Mouse (Mus musculus) C2C12 (cell line): ENCODE measurements around the gene Slc46a3. TPM values are rescaled to one million over a fixed set of nuclear protein-coding genes. Genes with fewer than 3 reads are reported as not detected.

Experiments used
- H3K27me3 ChIP-seq: one replicate; pipeline ENCODE4 v1.6.1; 2011; ENCODE audit not compliant: control insufficient read depth, insufficient read depth, insufficient read length
- H3K36me3 ChIP-seq: one replicate; pipeline ENCODE4 v1.6.1; 2011; ENCODE audit not compliant: control insufficient read depth, insufficient read depth
- H3K4me3 ChIP-seq: one replicate; pipeline ENCODE4 v1.5.1; 2011; ENCODE audit warnings: mild to moderate bottlenecking, control low read depth; ENCODE audit not compliant: poor library complexity, insufficient read depth, severe bottlenecking
- H3K79me2 ChIP-seq: one replicate; pipeline ENCODE4 v1.6.1; 2011; ENCODE audit not compliant: control insufficient read depth, insufficient read depth
- H3K79me3 ChIP-seq: one replicate; pipeline ENCODE4 v1.6.1; 2011; ENCODE audit warnings: low read depth, control low read depth
- H3ac ChIP-seq: one replicate; pipeline ENCODE3; 2011; ENCODE audit warnings: low read depth; ENCODE audit not compliant: control insufficient read depth, insufficient read length
- CEBPB ChIP-seq: IDR thresholded peaks from one replicate; pipeline ENCODE4 v1.6.1; 2011; ENCODE audit warnings: low read depth, mild to moderate bottlenecking, control low read depth, moderate library complexity
- CTCF ChIP-seq: IDR thresholded peaks from one replicate; pipeline ENCODE4 v1.5.1; 2011; ENCODE audit not compliant: control insufficient read depth, insufficient read depth, insufficient read length
- FOSL1 ChIP-seq: IDR thresholded peaks from one replicate; pipeline ENCODE4 v1.8.0; 2011; ENCODE audit warnings: mild to moderate bottlenecking, low read length; ENCODE audit not compliant: poor library complexity, insufficient read depth, severe bottlenecking
- MAX ChIP-seq: IDR thresholded peaks from one replicate; pipeline ENCODE4 v1.6.1; 2011; ENCODE audit warnings: mild to moderate bottlenecking, control low read depth
- MYOD1 ChIP-seq: IDR thresholded peaks from one replicate; pipeline ENCODE4 v1.6.1; 2011; ENCODE audit warnings: low read depth; ENCODE audit not compliant: control insufficient read depth, insufficient read length
- MYOG ChIP-seq: IDR thresholded peaks from one replicate; pipeline ENCODE4 v1.6.1; 2011; ENCODE audit not compliant: control insufficient read depth, insufficient read length; ENCODE audit errors: extremely low read depth
- USF1 ChIP-seq: IDR thresholded peaks from one replicate; pipeline ENCODE4 v1.6.1; 2011; ENCODE audit warnings: low read depth, mild to moderate bottlenecking, control low read depth, moderate library complexity
- polyA plus RNA-seq: library from polyadenylated mRNA; unstranded; fragments of >200 nt; fragmentation: generic; extraction: Trizol; gene quantifications from one replicate; pipeline ENCODE4 v1.2.1, GENCODE M21; 2012; ENCODE audit warnings: missing spikeins

The Slc46a3 gene
- polyA plus RNA-seq, 1 experiment: 0.23 TPM

DNA sequence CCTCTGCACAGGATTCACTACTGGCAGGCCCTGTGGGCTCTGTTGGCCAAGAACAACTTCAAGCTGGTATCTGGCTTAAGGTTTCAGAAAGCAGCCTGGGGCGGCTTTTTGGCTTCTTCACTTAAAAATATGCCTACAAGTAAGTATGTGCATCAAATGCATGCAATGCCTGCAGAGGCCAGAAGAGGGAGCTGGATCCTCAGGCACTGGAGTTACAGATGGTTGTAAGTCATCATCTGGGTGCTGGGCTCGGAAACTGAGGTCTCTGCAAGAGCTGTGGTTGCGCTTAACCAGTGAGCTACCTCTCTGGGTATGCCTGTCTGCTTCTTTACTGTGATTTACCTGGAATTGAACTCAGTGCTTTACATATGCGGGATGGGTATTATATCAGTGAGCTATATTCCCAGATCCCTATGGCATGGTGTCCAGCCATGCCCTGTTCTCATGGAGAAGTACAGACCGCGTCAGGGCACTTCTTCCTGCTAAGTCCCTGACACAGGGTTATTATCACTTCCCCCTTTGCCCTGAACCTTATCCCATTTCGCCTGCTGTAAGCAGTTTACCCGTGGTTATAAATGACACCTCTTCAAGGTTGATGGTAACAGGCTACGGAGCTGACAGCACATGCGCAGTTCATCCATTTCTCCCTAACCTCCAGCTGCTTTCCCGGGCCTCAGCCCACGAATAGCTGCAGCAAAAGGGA is 16.3 kb upstream of the Slc46a3 start:
- Histone ChIP-seq H3K4me3 (no peak overlapping the region), H3ac (no peak overlapping the region), H3K79me2 (no peaks in the 10 kb centered on the region), H3K27me3 (no peaks in the 10 kb centered on the region), H3K79me3 (no peaks in the 10 kb centered on the region), H3K36me3 (no peaks in the 10 kb centered on the region)
- TF ChIP-seq MYOD1 (no peak), FOSL1 (no peak), CEBPB (no peak), CTCF (no peak), MAX (no peak), MYOG (no peak), USF1 (no peak)

DNA sequence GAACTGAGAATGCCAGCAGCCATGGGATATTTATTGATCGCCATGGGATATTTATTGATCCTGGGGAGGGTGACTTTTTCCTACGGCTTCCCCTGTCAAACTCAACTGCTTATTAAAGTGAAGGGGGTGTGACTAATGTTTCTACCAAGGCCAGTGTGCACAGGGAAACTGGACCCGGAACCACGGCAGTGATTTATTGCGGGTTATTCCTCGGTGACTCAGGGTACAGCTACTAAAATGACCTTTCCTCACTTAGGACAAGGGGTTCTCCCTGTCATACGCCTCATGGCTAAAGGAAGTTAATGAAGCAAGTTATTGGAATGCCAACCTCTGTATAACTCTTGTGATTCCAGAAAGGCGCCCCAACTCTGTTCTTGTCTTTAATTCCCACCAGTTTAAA is 13.2 kb upstream of the Slc46a3 start:
- Histone ChIP-seq H3K27me3 (no peaks in the 10 kb centered on the region), H3ac (no peak overlapping the region), H3K4me3 (no peak overlapping the region), H3K79me2 (no peaks in the 10 kb centered on the region), H3K36me3 (no peaks in the 10 kb centered on the region), H3K79me3 (no peaks in the 10 kb centered on the region)
- TF ChIP-seq MAX: no peak
- TF ChIP-seq CEBPB: no peak
- no peak for TF ChIP-seq CTCF
- no peak for TF ChIP-seq MYOG
- no peak for TF ChIP-seq USF1
- TF ChIP-seq MYOD1: no peak
- TF ChIP-seq FOSL1: no peak

DNA sequence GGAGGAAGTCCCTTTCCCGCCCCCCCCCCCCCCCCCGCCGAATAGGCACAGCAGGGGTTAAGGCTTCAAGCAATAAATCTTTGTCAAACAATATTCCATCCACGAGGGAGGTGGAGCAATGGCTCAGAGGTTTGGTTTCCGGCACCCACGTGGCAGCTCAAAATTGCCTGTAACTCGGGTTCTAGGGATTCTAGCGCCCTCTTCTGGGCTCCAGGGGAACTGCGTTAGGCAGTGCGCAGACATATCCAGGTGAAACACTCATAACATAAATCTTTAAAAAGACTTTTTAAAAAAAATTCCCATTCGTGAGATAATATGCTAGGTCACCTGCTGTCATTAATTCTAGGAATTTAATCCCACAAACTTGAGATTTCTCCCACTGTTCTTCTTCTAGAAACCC is 12.5 kb upstream of the Slc46a3 start:
- no peaks in the 10 kb centered on the region for H3K79me2 ChIP-seq
- no peak overlapping the region for H3ac ChIP-seq
- no peaks in the 10 kb centered on the region for H3K36me3 ChIP-seq
- H3K79me3 ChIP-seq: no peaks in the 10 kb centered on the region
- no peak for TF ChIP-seq MYOG
- no peak for TF ChIP-seq CTCF
- no peak for TF ChIP-seq USF1
- TF ChIP-seq FOSL1: no peak
- TF ChIP-seq MYOD1: no peak
- TF ChIP-seq CEBPB: no peak
- no peak for TF ChIP-seq MAX
- no peak overlapping the region for H3K4me3 ChIP-seq
- H3K27me3 ChIP-seq: no peaks in the 10 kb centered on the region

DNA sequence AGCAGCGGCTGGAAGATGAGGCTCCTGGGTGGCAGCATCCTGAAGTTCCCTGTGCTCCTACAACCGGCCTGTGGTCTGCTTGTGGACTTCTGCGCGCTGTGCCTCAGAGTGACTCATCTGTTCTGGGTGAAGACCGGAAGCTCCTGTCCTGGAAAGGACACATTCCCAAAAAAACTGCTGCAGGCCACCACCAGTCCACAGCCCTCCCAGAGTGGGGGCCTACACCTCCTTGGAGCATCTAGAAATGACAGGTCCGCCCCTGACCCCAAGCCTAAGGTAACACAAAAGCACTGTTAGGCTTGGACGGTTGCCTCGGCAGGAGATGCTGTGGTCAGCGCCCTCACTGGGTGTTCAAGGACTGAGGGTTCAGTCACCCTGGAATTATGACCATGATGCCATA is 8.6 kb upstream of the Slc46a3 start:
- Histone ChIP-seq H3K36me3 (no peaks in the 10 kb centered on the region), H3ac (no peak overlapping the region), H3K27me3 (peaks cover 8% of the 10 kb centered on the region), H3K79me2 (no peaks in the 10 kb centered on the region), H3K79me3 (no peaks in the 10 kb centered on the region), H3K4me3 (no peak overlapping the region)
- no peak for TF ChIP-seq USF1
- TF ChIP-seq MAX: no peak
- TF ChIP-seq MYOD1: no peak
- TF ChIP-seq FOSL1: no peak
- no peak for TF ChIP-seq CTCF
- TF ChIP-seq MYOG: no peak
- no peak for TF ChIP-seq CEBPB

DNA sequence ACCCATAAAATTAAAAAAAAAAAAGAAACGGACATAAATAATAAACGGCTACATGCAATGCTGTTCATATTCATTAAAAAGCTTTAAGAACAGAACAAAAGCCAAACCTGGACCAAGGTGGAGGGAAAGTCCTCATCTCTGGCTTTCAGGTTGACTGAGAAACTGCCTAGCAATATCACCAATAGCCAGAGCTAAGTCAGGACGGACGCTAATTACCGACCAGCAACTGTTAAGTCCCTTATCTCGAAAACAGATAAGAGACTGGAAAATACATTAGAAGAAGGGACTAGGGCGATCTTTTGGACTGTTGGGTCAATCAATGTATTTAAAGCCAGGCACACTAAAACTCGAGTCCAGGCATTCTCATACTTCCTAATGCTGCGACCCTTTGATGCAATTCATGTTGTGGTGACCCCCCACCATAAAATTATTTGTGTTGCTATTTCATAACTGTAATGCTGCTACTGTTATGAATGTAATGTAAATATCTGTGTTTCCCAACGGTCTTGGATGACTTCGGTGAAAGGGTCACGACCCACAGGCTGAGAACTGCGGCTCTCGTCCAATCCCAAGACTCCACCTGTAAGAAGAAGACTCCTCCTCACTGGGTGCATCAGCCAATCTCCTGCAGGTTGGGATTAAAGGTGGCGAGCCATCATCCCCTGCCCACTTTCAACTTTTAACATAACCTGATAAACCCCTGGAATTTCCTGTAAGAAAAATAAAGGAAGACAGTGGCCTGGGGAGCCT is 7.6 kb upstream of the Slc46a3 start:
- H3ac ChIP-seq: no peak overlapping the region
- no peak for TF ChIP-seq MYOG
- no peak for TF ChIP-seq MAX
- TF ChIP-seq CTCF: no peak
- no peak for TF ChIP-seq FOSL1
- TF ChIP-seq USF1: no peak
- TF ChIP-seq CEBPB: no peak
- TF ChIP-seq MYOD1: no peak

DNA sequence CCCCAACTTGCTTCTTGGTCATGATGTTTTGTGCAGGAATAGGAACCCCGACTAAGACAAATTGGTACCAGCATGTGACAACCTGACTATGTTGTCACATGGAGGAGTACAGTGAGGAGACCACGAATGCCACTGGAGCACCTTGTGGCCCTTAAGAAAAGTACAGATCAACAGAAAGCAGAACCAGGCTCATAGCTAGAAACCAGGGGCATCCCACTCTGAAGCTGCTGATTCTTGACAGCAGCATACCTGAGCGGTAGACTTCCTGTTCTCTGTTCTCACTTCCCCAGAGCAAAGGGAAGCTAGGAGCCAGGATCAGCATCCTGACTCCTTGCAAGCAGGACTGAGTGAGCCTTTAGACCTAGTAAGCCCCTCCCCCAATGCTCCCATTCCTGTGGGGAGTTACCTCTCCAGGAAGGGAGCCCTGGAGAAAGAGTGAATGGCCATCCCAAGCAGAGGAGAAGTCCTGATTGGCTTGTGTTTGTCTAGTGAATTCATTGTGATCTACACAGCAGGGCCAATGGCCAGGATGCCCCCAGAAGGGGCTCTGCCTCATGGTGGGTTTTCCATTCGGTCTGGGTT is 4.4 kb upstream of the Slc46a3 start:
- TF ChIP-seq CTCF (no peak), CEBPB (no peak), MAX (no peak), FOSL1 (no peak), USF1 (no peak), MYOG (no peak), MYOD1 (no peak)
- H3ac ChIP-seq: no peak overlapping the region
- no peaks in the 10 kb centered on the region for H3K79me2 ChIP-seq
- H3K27me3 ChIP-seq: peaks cover 8% of the 10 kb centered on the region
- H3K36me3 ChIP-seq: no peaks in the 10 kb centered on the region
- H3K4me3 ChIP-seq: no peak overlapping the region
- H3K79me3 ChIP-seq: no peaks in the 10 kb centered on the region

More for the DNA sequence above, 7.6 kb upstream of the Slc46a3 start:
- Histone ChIP-seq H3K27me3 (peaks cover 8% of the 10 kb centered on the region), H3K79me2 (no peaks in the 10 kb centered on the region), H3K79me3 (no peaks in the 10 kb centered on the region), H3K36me3 (no peaks in the 10 kb centered on the region), H3K4me3 (no peak overlapping the region)
